Mouse (Mus musculus) heart, postnatal 25 days (tissue): ENCODE results near the gene Dlgap1. TPM values are rescaled to one million over a fixed set of nuclear protein-coding genes. Genes with fewer than 3 reads are reported as not detected.

Experiments used
- DNase-seq: peaks from one replicate; pipeline ENCODE4 v3.0.0; 2022; ENCODE audit warnings: low spot score
- intact Hi-C: fragments of 180-260 bp; cut with DNase I; formaldehyde crosslinking; loops from one replicate; pipeline ENCODE4 v1.15.1; 2025
- total RNA-seq, 2 experiments: library from RNA; stranded (reverse); gene quantifications; 2 replicates each; pipeline ENCODE4 v1.2.3; 2021

Dlgap1 gene
- total RNA-seq, 2 experiments from 2014 or later: 0.28 to 0.39 TPM

DNA sequence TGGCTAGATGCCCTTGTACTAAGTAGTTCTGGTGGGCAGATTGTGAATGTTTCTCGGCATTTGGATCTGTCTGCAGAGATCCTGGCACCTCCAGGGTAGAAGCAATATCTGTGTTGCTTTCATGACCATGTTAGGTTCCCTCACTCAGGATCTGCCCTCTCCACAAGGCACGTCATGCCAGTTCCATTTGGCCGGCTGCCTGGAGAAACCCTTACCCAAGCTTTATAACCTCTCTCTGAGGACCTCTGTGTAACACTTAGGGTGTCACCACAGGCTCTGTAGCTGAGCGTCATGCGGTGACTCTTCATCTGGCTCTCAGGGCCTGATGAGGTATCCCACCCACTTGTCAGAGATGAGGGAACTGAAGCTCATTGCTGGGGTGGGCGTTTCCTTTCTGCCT, 353.1 kb downstream of the Dlgap1 start:
- intact Hi-C loops: no loop called here

GRCm38 (mm10) chr17:70333440-70333839, 364.6 kb downstream of the Dlgap1 start:
- DNase-seq: no peak
- intact Hi-C loops: no loop called here

More for the DNA sequence above, 353.1 kb downstream of the Dlgap1 start:
- DNase-seq: no peak

- intact Hi-C loops: no loop called here
- no peak for DNase-seq
Observed at GRCm38 (mm10) chr17:70334171-70334570, 365.3 kb downstream of the Dlgap1 start.

DNA sequence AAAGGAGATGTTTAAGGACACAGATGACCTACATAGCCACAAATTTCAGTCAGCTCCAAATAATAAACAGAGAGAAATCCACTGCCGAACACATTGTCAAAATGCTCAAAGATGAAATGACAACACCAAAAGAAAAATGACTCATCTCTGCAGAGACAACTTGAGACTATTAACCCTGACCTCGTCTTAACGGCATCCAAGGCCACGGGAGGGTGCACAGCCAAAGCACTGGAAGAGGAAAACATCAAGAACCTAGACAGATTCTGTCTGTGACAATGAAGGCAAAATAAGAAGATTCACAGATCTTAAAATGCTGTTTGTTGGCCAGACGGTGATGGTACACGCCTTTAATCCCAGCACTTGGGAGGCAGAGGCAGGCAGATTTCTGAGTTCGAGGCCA, 370.9 kb downstream of the Dlgap1 start:
- intact Hi-C loops: no loop called here
- no peak for DNase-seq

GRCm38 (mm10) chr17:70341230-70341629, 372.4 kb downstream of the Dlgap1 start:
- intact Hi-C loops: no loop called here

GRCm38 (mm10) chr17:70341920-70342319, 373.0 kb downstream of the Dlgap1 start:
- no peak for DNase-seq
- intact Hi-C loops: no loop called here

More at GRCm38 (mm10) chr17:70341230-70341629, 372.4 kb downstream of the Dlgap1 start:
- DNase-seq: no peak

- no peak for DNase-seq
- intact Hi-C loops: no loop called here
Observed at GRCm38 (mm10) chr17:70347403-70347802, 378.5 kb downstream of the Dlgap1 start.

- intact Hi-C loops: no loop called here
- DNase-seq: no peak
Observed at GRCm38 (mm10) chr17:70363561-70363960, 394.7 kb downstream of the Dlgap1 start.

DNA sequence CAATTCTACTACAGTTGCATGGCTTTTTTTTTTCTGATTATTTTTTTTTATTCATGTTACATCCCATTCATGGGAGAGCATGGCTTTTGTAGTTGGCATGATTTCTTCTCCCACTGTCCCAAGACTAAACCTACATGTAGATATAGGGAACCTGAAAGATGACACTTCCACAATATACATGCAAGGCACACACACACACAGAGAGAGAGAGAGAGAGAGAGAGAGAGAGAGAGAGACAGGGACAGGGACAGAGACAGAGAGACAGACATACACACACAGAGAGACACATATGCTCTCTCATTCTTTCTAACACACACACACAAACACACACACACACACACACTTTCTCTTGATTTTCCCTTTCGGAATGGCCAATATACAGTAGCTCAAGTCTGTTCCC, 395.1 kb downstream of the Dlgap1 start:
- no peak for DNase-seq
- intact Hi-C loops: no loop called here

DNA sequence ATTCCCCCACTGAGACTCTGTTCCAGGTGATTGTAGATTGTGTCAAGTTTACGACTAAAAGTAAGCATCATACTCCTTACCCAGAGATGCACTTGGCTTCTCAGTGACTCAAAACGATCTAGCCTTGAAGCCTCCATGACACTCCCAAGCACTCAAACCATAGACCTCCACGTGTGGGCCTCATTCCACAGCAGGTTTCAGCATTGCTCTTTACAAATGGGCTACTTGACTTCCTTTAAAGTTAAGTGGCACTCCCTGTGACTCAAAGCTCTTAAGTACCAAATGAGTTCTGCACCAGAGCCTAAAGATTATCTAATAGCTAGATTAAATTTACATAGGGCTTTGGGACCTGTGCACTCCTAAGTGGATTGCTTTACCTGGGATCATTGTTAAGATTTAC, 400.3 kb downstream of the Dlgap1 start:
- DNase-seq: no peak
- intact Hi-C loops: loop anchor here (5.0 kb wide), 1 partner anchor 1153 kb away; no protein-coding TSS in a partner anchor

DNA sequence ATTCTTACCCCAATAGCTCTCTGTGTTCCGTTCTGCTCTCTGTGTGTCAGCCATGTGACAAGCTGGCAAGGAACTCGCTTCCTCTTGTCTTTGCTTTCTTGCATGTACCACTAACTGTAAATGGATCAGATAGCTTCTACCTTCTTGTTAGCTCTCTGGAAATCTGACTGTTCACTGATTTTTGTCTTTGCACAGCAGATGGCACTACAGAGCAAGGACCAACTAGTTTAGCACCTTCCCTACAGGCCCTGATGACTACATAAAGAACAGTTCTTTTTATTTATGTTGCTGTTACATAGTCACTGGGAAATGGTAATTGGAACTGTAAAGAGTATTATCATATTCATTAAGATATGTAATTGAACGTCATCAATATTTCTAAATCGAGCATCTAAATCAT, 408.1 kb downstream of the Dlgap1 start:
- intact Hi-C loops: no loop called here
- no peak for DNase-seq

- intact Hi-C loops: no loop called here
- DNase-seq: no peak
Observed at GRCm38 (mm10) chr17:70388447-70388846, 419.6 kb downstream of the Dlgap1 start.

DNA sequence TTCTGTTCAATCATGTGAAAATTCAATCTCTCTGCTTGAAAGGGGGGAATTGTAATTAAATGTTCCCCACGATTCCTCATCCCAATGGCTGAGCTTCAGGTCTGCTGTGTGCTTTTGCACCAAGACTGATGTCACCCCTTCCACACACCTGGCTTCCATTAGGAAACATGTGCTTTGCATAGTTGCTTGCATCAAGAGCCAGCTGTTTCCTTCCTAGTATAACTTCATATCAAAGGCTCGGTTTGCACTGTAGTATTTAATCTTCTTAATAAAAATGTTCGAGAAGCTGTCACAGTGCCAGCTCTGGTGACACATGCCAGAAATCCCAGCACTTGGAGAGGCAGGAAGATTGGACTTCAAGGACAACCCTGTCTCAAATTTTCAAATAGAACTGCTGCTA, 428.3 kb downstream of the Dlgap1 start:
- intact Hi-C loops: no loop called here
- DNase-seq: no peak

GRCm38 (mm10) chr17:70397708-70398107, 428.8 kb downstream of the Dlgap1 start:
- intact Hi-C loops: no loop called here
- DNase-seq: no peak

GRCm38 (mm10) chr17:70401909-70402308, 433.0 kb downstream of the Dlgap1 start:
- intact Hi-C loops: no loop called here
- no peak for DNase-seq

DNA sequence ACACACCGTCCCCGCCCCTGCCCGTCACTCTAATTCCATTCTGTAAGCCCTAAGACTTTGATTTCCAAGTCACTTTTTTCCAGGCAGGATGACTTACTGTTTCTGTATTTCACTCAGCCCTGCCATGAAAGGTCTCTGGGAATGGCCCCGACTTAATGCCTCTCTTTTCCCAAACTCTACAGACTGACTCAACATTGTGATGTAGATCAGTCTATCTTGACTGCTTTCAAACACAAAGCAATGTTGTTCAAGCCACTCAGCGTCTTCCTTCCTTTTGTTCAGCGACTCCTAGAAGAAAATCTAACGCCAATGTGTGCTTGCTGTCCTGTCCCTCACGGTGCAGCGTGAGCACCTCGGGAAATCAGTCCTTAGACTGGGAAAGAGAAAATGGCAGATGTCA, 434.9 kb downstream of the Dlgap1 start:
- intact Hi-C loops: no loop called here
- no peak for DNase-seq

GRCm38 (mm10) chr17:70414202-70414601, 445.3 kb downstream of the Dlgap1 start:
- intact Hi-C loops: no loop called here
- DNase-seq: no peak

GRCm38 (mm10) chr17:70427866-70428265, 459.0 kb downstream of the Dlgap1 start:
- DNase-seq: no peak
- intact Hi-C loops: loop anchor here (2.0 kb wide), 1 partner anchor 205 kb away; no protein-coding TSS in a partner anchor

- intact Hi-C loops: loop anchor here (2.0 to 5.0 kb wide), 2 partner anchors 203 to 537 kb away; no protein-coding TSS in a partner anchor
- DNase-seq: peak; percentile 4
Observed at GRCm38 (mm10) chr17:70429746-70430451, 461.0 kb downstream of the Dlgap1 start.

DNA sequence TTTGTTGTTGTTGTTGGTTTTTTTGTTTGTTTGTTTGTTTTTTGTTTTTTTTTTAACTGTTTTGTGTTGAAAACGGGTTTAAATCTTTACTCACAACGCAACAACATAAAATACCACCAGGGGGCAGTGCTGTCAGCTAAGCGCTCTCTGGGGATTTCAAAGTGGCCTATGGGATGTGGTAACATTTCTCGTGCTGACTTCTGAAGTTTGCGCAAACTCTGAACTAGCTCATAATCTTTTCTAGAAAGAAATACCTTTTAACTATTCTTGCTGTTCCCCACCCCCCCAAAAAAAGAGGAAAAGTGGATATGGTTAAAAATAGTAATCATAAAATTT, 461.5 kb downstream of the Dlgap1 start:
- intact Hi-C loops: loop anchor here (5.0 kb wide), 1 partner anchor 537 kb away; no protein-coding TSS in a partner anchor
- no peak for DNase-seq

GRCm38 (mm10) chr17:70432834-70433233, 464.0 kb downstream of the Dlgap1 start:
- no peak for DNase-seq
- intact Hi-C loops: loop anchor here (5.0 kb wide), 1 partner anchor 534 kb away; no protein-coding TSS in a partner anchor

DNA sequence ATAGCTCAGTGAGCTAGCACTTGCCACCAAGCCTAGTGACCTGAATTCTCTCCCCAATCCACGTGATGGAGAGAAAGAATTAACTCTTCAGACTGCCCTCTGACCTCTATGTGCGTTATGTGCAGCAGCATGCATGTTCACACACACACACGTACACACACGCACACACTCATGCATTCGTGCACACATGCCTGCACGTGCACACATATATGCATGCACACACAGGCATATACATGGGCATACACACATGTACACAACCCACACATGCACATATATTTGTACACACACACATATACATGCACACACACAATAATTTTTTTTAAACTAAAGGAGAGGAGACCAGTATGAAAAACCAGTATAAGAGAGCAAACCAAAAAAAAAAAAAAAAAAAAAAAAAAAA, 465.7 kb downstream of the Dlgap1 start:
- intact Hi-C loops: loop anchor here (5.0 kb wide), 1 partner anchor 533 kb away; no protein-coding TSS in a partner anchor
- DNase-seq: no peak
